Mouse (Mus musculus) frontal cortex, adult 2 months (tissue): ENCODE measurements at regions not wholly inside any gene's neighbourhood (a gene's known extent, or its start where the extent isn't known, plus 50 kb on each side); places are given as distances from the start of the nearest gene placed in this dataset.

Source experiments
- DNase-seq, 2 experiments: peaks; one replicate each; pipeline ENCODE4 v3.0.0; 2022; ENCODE audit warnings: low spot score in 1 of 2; ENCODE audit errors: extremely low spot score in 1 of 2

- no peak for DNase-seq
These were observed 198.7 kb downstream of the Ipo11 start for GRCm38 (mm10) chr13:106738011-106738410.

- DNase-seq = peak; percentile 38 to 74
These were observed 202.4 kb downstream of the Ipo11 start for GRCm38 (mm10) chr13:106734323-106734722.

- no peak for DNase-seq
These were observed 203.9 kb downstream of the Ipo11 start for GRCm38 (mm10) chr13:106732906-106733305.

DNA sequence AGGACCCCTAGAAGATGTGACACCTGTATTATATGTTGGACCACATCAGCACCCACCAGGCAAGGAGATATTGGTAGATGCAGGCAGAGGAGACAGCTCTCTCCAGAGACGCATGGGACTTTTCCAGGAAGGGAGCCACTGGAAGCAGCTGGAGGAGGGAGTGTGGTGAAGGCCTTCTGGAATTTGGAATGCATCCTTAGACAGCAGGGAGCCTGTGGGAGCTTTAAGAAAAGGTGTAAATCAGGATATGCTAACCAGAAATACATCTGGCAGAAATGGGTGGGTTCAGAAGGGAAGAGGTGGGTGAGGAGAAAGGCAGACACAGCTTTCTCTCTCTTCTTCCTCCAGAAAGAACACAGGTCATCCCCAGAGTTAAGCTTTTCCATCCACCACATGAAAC, 213.4 kb downstream of the Ipo11 start:
- DNase-seq = peak; percentile 21 to 45

GRCm38 (mm10) chr13:106721167-106721566, 215.6 kb downstream of the Ipo11 start:
- no peak for DNase-seq

- DNase-seq = peak in 1 of 2 experiments; percentile 47
These were observed 221.0 kb downstream of the Ipo11 start for GRCm38 (mm10) chr13:106715771-106716170.

DNA sequence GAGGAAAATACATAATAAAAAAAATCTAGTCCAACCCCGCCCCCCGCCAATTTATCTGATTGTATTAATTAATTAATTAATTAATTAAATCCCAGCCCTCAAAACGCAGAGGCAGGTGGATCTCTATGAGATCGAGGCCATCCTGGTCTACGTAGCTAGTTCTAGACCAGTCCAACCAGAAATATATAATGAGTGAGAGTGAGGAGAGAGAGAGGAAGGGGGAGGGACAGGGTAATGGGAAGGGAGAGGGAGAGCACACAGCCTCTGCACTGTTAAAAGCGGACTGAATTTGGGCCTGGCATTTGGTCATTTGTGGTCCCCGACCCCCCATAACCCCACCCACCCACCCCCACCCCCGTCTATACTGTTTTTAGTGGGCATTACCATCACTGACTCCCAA, 221.5 kb downstream of the Ipo11 start:
- DNase-seq = no peak

DNA sequence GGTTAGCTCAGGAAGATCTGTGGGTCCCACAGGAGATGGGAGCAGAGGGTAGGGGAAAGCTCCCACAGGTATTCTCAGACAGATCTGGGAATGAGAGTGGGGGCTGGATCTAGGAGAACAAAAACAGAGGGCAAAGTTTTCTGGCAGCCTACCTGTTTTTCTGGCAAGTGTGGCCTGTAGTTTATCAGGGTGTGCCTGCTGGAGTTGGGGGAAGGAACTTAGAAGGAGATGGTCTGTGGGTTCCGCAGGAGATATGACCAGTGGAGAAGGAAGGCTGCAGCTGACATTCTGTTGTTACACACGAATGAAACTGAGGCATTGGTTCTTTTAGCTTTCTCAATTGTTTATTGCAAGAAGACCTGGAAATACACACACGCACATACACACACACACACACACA, 226.2 kb downstream of the Ipo11 start:
- no peak for DNase-seq

DNA sequence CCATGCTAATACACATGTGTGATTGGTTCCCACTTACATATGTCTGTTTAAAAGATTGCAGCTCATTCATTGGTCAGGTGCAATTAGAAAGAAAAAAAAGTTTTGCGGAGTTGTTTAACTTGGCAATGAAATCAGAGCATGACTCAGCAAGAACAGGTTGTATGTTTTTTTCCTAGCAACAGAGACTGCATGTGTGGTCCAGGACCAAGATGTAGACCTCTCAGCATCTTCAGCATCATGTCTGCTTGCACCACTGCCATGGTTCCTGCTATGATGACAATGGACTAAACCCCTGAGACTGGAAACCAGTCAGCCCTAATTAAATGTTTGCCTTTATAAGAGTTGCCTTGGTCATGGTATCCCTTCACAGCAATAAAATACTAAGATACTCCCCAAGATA, 236.4 kb downstream of the Ipo11 start:
- no peak for DNase-seq

DNA sequence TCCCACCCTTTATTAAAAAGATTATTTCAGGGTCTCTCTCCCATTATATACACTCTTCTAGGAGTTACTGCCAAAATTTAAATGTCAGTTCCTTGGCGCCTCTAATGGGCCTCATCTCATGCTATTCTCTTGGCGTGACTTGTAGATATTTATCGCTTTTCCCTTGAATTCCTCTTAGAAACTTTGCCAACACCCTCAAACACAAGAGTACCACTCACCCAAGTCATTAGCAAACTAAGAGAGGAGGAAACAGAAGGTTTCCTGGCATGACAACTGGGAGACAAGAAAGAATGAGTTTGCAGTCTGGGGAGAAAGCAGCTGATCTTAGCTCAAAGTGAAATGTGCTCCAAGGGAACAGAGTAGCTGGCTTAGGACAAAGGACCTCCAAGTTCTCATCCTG, 236.8 kb downstream of the Ipo11 start:
- DNase-seq = no peak

GRCm38 (mm10) chr13:106691787-106692571, 244.8 kb downstream of the Ipo11 start:
- DNase-seq = no peak

DNA sequence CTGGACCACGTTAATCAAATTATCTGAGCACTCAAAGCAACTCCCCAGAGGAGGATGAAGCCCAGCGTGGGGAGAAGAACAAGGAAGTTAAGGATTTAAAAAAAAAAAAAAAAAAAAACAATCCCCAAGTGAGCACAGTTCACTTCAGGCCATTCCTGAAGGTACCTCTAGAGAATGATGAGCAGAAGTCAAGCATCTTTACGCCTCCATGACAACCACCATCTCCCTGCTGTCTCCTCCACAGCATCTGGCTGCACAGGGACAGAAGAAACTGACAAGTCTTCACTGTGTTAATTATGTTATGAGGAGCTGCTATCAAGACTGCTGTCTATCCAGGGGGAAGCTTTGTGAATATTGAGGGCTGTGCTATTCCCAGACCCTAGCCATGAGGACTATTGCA, 246.6 kb downstream of the Ipo11 start:
- no peak for DNase-seq

DNA sequence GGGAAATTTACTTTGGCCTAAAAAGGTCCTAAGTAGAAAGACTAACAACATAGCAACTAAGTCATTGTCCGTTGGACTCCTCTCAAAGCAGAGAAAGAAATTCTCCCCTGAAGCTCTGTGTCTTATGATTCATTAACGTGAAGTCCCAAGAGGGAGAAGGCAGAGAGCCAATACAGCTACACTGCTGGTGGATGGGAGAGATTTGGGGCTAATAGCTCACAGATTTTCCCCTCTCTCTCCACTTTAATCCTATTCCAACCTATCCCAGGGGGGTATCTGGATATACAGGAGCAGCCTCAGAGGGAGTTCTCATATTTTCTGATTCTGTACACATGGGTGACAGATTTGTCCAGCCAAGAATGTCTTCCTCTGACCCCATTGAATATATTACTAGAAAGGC, 247.1 kb downstream of the Ipo11 start:
- DNase-seq = no peak

GRCm38 (mm10) chr13:106689051-106689450, 247.7 kb downstream of the Ipo11 start:
- no peak for DNase-seq

GRCm38 (mm10) chr13:106669665-106670064, 267.1 kb downstream of the Ipo11 start:
- no peak for DNase-seq

DNA sequence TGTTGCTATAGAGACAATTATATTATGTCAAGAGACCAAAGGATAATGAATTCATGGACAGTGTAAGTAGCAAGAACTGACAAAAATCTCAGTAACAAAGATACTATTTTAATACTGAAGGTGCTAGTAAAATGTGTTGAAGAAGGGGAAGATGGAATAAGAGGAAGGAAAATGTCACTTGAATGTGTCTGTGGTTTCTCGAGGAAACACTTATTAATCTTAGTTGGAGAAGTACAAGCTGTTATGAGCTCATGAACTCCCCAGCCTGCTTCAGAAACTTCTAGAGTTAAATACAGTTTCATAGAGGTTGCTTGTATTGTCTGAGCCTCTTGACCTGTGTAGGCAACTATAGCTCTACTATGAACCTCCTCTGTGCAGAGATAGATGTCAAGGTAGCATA, 274.6 kb downstream of the Ipo11 start:
- DNase-seq = no peak

DNA sequence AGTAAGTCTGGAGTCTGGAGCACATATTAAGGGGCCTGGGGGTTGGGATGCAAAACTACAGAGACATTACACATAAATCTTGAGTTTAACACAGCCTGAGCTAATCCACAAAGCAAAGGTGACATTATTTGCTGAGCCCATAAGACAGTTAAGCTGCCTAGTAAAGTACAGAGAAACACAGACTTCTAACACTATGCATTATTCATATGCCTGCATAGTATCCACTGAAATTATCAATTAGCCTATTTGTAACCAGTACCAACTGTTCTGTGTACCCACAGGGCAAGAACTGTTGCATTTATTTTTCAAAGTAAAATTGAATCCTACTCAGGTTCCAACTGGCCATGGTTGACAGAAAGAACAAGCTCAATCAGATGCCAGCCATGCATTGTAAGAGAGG, 287.4 kb downstream of the Ipo11 start:
- no peak for DNase-seq

DNA sequence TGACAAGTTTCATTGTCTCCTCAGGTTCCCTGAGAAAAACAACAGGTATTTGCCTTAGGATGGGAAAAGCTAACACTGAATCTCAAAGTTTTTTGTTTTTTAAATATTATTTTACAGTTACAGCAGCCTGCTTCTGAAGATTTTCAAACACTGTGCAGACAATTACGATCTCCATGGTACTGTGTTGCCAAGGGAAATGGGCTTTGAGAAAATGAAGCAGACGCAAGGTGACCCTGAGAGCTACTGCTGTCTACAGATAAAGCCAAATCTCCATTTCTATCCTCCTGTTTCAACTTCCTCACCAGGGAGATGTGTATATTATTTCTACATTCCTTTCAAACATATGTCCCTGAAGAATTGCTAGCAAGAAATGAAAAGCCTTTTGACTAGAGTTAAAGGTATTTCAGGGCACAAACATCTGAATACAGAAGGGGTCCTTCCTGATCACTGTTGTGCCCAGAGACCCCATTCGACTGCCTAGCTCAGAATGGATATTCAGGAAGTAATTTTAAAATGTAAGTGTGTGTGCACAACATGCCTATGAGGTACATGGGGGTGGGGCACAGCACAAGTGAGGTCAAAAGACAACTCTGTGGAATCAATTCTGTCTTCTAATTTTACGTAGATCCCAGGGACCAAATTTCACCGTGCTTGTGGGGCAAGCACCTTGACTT, 293.3 kb downstream of the Ipo11 start:
- DNase-seq = no peak

DNA sequence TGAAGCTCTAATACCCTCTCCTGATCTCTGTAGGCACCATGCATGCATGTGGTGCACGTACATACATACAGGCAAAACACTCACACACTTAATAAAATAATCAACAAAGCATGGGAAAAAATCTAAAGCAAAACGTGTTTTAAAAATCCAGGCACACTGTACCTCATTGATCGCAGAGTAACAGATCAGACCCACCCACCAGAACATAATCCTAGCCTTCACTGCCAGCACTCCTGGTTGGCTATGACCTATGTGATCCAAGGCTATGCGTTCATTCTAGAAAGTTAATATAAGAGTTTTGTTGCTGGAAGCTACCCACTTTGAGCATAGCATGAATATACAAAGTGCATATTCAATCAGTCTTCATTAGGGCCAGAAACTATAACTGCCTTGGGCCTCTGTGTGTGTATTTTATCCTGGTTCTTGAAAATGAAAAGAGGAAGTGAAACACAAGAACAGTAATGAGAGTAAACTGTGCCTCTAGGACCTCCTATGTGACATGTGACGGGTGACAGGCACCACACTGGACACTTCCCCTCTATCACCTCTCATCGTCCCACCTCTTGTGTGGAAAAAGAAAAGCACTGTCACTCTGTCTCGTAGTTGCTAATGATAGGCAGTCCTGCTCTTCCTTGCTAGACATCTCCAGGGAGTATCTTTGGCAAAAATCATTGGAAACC, 297.9 kb downstream of the Ipo11 start:
- DNase-seq = no peak

GRCm38 (mm10) chr13:106591729-106592128, 345.0 kb downstream of the Ipo11 start:
- no peak for DNase-seq

DNA sequence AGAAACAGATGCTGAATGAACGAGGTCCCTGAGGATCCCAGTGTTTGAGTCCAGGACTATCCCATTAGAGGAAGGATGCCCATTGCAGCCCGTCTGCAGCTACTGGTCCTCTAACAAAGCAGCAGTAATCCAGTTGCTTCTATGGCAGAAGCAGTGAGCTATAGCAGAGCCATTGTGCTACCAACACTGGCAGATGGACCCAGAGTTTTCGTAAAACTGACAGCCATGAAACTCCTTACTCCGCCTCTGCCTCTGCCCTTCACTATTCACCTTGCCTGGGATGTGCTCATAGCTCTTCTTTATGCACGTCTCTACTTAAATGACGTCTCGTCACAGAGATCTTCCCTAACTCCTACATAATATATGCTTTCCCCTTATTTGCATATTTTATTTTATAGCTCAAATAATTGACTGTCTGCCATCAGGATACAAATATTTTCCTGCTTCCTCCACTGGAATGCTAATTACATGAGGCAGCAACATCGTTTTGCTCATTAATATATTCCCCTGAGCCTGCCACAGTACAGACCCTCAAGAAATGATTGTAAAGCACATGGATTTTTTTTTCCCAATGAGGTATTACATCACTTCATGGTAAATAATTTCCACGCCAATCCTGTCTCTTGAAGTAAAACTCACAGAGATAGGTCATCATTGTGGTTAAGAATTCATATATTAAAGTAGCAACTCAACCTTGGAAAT, 368.9 kb downstream of the Ipo11 start:
- no peak for DNase-seq
